Mouse (Mus musculus) kidney, adult 2 months (tissue): ENCODE data around the gene Ube2t.

Source experiments
- CTCF ChIP-seq: fragments of 200-500 bp; conservative IDR thresholded peaks from 2 replicates; pipeline ENCODE4 v1.5.1; 2011; ENCODE audit warnings: low read depth, mild to moderate bottlenecking, control low read depth, low read length, moderate library complexity, mixed read lengths; ENCODE audit not compliant: insufficient read depth, insufficient read length
- POLR2A ChIP-seq: fragments of 200-500 bp; IDR thresholded peaks from one replicate; pipeline ENCODE4 v1.6.1; 2011; ENCODE audit warnings: low read depth, low read length, control low read depth

- TF ChIP-seq CTCF (no peak), POLR2A (no peak)
Observed at GRCm38 (mm10) chr1:134940863-134941262, 21.5 kb upstream of the Ube2t start.
